Mouse (Mus musculus) cerebellum, adult 2 months (tissue): ENCODE data around the gene Phxr2. TPM values are rescaled to one million over a fixed set of nuclear protein-coding genes. Genes with fewer than 3 reads are reported as not detected.

Source experiments
- DNase-seq, 2 experiments: peaks; one replicate each; pipeline ENCODE4 v3.0.0; 2021
- H3K27ac ChIP-seq: fragments of 200-500 bp; 2 replicates; pipeline ENCODE4 v1.5.1; 2012; ENCODE audit warnings: low read length, control low read depth, inconsistent platforms; ENCODE audit not compliant: insufficient read depth
- H3K27me3 ChIP-seq: fragments of 200-500 bp; 2 replicates; pipeline ENCODE4 v1.6.1; 2012; ENCODE audit warnings: inconsistent platforms, mild to moderate bottlenecking, low read length, moderate library complexity; ENCODE audit not compliant: control insufficient read depth, insufficient read depth
- H3K4me1 ChIP-seq: fragments of 200-500 bp; 2 replicates; pipeline ENCODE4 v1.6.1; 2011; ENCODE audit warnings: low read length; ENCODE audit not compliant: control insufficient read depth, insufficient read depth
- H3K4me3 ChIP-seq: fragments of 200-500 bp; replicated peaks from 2 replicates; pipeline ENCODE3; 2011; ENCODE audit warnings: mild to moderate bottlenecking, low read depth, low read length, control low read depth; ENCODE audit not compliant: insufficient read depth
- CTCF ChIP-seq: fragments of 200-500 bp; IDR thresholded peaks from 2 replicates; pipeline ENCODE4 v1.5.1; 2011; ENCODE audit warnings: low read depth, mild to moderate bottlenecking, control low read depth, low read length, moderate library complexity, borderline replicate concordance; ENCODE audit not compliant: insufficient read depth
- POLR2A ChIP-seq: fragments of 200-500 bp; IDR thresholded peaks from 2 replicates; pipeline ENCODE4 v1.6.1; 2011; ENCODE audit warnings: low read length, control low read depth, borderline replicate concordance; ENCODE audit not compliant: insufficient read depth
- WGBS: fragments of 180-500 bp; shearing (Covaris S2); methylation state at CpG from one replicate; pipeline ENCODE4 v1.1.7; 2018; 5-methylcytosine and 5-hydroxymethylcytosine counted together
- polyA plus RNA-seq: library from polyadenylated mRNA; depleted of rRNA; stranded (reverse); fragments of >200 nt; gene quantifications from 2 replicates; pipeline ENCODE4 v1.2.3, GENCODE M21; 2012

Gene Phxr2
- polyA plus RNA-seq, 1 experiment, result not detected

- TF ChIP-seq POLR2A, result no peak
- TF ChIP-seq CTCF, result no peak
- DNase-seq, result no peak
- no peak overlapping the region for H3K4me3 ChIP-seq
- H3K27ac ChIP-seq, result no peak overlapping the region
- no peaks in the 10 kb centered on the region for H3K4me1 ChIP-seq
- no peaks in the 10 kb centered on the region for H3K27me3 ChIP-seq
- 98% methylated on average over 1 of the region's 1 CpGs for WGBS
Observed at GRCm38 (mm10) chr10:99151580-99151979, 25.5 kb upstream of the Phxr2 start.

GRCm38 (mm10) chr10:99150016-99150415 is 23.9 kb upstream of the Phxr2 start:
- DNase-seq, result no peak
- no peak overlapping the region for H3K4me3 ChIP-seq
- H3K27me3 ChIP-seq, result no peaks in the 10 kb centered on the region
- no peak overlapping the region for H3K27ac ChIP-seq
- H3K4me1 ChIP-seq, result no peaks in the 10 kb centered on the region
- 91% methylated on average over 6 of the region's 6 CpGs for WGBS
- TF ChIP-seq POLR2A (no peak), CTCF (no peak)

GRCm38 (mm10) chr10:99146596-99146995 is 20.5 kb upstream of the Phxr2 start:
- no peak overlapping the region for H3K4me3 ChIP-seq
- no peak for DNase-seq
- no peaks in the 10 kb centered on the region for H3K4me1 ChIP-seq
- no peaks in the 10 kb centered on the region for H3K27me3 ChIP-seq
- WGBS, result 92% methylated on average over 8 of the region's 8 CpGs
- no peak overlapping the region for H3K27ac ChIP-seq
- no peak for TF ChIP-seq POLR2A
- no peak for TF ChIP-seq CTCF

GRCm38 (mm10) chr10:99145611-99146010 is 19.5 kb upstream of the Phxr2 start:
- H3K4me3 ChIP-seq, result no peak overlapping the region
- TF ChIP-seq CTCF, result no peak
- no peak for TF ChIP-seq POLR2A
- no peak overlapping the region for H3K27ac ChIP-seq
- no peak for DNase-seq
- WGBS, result 83% methylated on average over 8 of the region's 8 CpGs
- no peaks in the 10 kb centered on the region for H3K4me1 ChIP-seq
- H3K27me3 ChIP-seq, result no peaks in the 10 kb centered on the region

- peaks cover 5% of the 10 kb centered on the region for H3K4me1 ChIP-seq
- DNase-seq, result no peak
- H3K27ac ChIP-seq, result no peak overlapping the region
- TF ChIP-seq CTCF (no peak), POLR2A (no peak)
- H3K27me3 ChIP-seq, result no peaks in the 10 kb centered on the region
- H3K4me3 ChIP-seq, result no peak overlapping the region
- 38% methylated on average over 5 of the region's 5 CpGs for WGBS
Observed at GRCm38 (mm10) chr10:99136337-99136736, 10.2 kb upstream of the Phxr2 start.

GRCm38 (mm10) chr10:99133321-99133875 is 7.3 kb upstream of the Phxr2 start:
- no peak for TF ChIP-seq POLR2A
- TF ChIP-seq CTCF, result no peak
- H3K27ac ChIP-seq, result no peak overlapping the region
- no peaks in the 10 kb centered on the region for H3K27me3 ChIP-seq
- H3K4me3 ChIP-seq, result no peak overlapping the region
- DNase-seq, result no peak
- 66% methylated on average over 16 of the region's 16 CpGs for WGBS
- peaks cover 5% of the 10 kb centered on the region for H3K4me1 ChIP-seq

- Histone ChIP-seq H3K4me1 (peaks cover 5% of the 10 kb centered on the region), H3K27me3 (no peaks in the 10 kb centered on the region), H3K27ac (no peak overlapping the region), H3K4me3 (no peak overlapping the region)
- no peak for DNase-seq
- 47% methylated on average over 11 of the region's 11 CpGs for WGBS
- TF ChIP-seq POLR2A, result no peak
- no peak for TF ChIP-seq CTCF
Observed at GRCm38 (mm10) chr10:99132595-99133272, 6.6 kb upstream of the Phxr2 start.

- no peak overlapping the region for H3K27ac ChIP-seq
- H3K27me3 ChIP-seq, result no peaks in the 10 kb centered on the region
- no peak for DNase-seq
- 59% methylated on average over 6 of the region's 6 CpGs for WGBS
- TF ChIP-seq CTCF (no peak), POLR2A (no peak)
- peaks cover 5% of the 10 kb centered on the region for H3K4me1 ChIP-seq
- no peak overlapping the region for H3K4me3 ChIP-seq
Observed at GRCm38 (mm10) chr10:99132189-99132588, 6.1 kb upstream of the Phxr2 start.
